In the genomic region with DNA sequence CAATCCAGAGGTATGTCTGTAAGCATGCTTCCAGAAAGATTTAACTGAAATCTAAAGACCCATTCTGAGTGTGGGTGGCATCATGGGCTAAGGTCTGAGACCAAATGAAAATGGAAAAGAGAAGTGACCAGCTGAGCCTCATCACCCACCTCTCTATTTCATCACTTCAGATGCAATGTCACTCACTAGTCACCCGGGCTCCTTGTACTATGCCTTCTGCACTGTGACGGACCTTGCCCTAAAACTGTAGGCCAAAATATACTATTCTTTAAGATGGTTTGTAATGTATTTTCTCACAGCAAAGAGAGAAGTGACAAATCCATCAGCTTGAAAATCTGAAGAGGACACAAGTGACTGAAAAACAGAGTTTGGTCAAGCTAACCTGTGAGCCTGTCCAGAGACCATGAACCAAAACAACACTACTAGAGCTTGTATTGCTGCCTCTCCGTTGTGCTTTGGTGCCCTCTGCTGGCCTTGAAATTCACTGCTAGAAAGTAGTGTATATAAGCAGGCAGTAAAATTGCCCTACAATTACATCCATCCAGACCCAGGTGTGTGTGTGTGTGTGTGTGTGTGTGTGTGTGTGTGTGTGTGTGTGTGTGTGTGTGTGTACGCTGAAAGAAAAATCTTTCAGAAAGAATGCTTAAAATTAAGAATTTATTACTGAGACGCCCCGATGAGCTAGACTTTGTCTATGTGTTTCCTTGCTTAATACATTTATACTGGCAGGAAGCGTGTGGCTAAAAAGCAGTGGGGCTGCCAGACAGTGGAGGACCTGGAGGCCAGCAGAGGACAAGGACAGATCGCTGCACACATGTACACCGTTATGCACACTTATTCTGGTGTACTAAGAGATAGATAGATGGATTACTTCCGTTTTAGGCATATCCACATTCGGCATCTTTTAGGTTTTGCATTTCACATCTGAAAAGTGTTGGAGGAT, we compare ENCODE assay signal across 8 mouse cellular contexts. TPM values are rescaled to one million over a fixed set of nuclear protein-coding genes. Genes with fewer than 3 reads are reported as not detected.
A peak's percentile ranks its signal among the peaks of the same experiment; 100 is the strongest.
DNase-seq lines count a peak whose midpoint lies in the region; ATAC-seq and TF ChIP-seq lines count a peak whose summit lies in the region.

No protein-coding gene starts in this region.

- H3K4me1 ChIP-seq in CH12.LX (ENCODE audit: control insufficient read depth in 1 of 2, insufficient read depth in 2 of 2) = 0 out of 4 replicates have a peak, but pooled peaks cover 0 to 6% of the 10 kb centered on the region in 2 experiments
- peaks cover 25% of the 10 kb centered on the region for H3K4me1 ChIP-seq in embryonic facial prominence, embryonic 13.5 days
- H3K4me1 ChIP-seq in heart, embryonic 11.5 days (ENCODE audit: control insufficient read depth, insufficient read depth, low read length) = no peaks in the 10 kb centered on the region
- no peaks in the 10 kb centered on the region for H3K4me1 ChIP-seq in liver, embryonic 11.5 days (replicated peaks; ENCODE audit: control insufficient read depth, insufficient read depth, low read length)
- no peaks in the 10 kb centered on the region for H3K4me1 ChIP-seq in neural tube, embryonic 12.5 days

- in situ Hi-C loops in CH12.LX (cut with MboI; ENCODE audit: low pct_ligation_motif_present, low pct_unique_long_range_greater_than_20kb, low sequenced_read_pairs) = loop anchor here (25.0 kb wide), 2 partner anchors 796 to 1446 kb away; no protein-coding TSS in a partner anchor

- no peak for TF ChIP-seq POLR2A in CH12.LX (IDR thresholded peaks at IDR 0.05; ENCODE audit: low read depth, low read length)

- WGBS in embryonic facial prominence, embryonic 13.5 days = 44% methylated on average over 11 of the region's 11 CpGs
- 59% methylated on average over 11 of the region's 11 CpGs for WGBS in heart, embryonic 11.5 days (ENCODE audit: insufficient replicate concordance)
- 61% methylated on average over 11 of the region's 11 CpGs for WGBS in liver, embryonic 11.5 days
- 64% methylated on average over 11 of the region's 11 CpGs for WGBS in neural tube, embryonic 12.5 days

- H3K36me3 ChIP-seq in CH12.LX (replicated peaks in 1 of 2; ENCODE audit: control insufficient read depth in 1 of 2, insufficient read depth in 1 of 2, low read length in 1 of 2) = no peaks in the 10 kb centered on the region
- H3K36me3 ChIP-seq in embryonic facial prominence, embryonic 13.5 days = no peaks in the 10 kb centered on the region
- H3K36me3 ChIP-seq in heart, embryonic 11.5 days (ENCODE audit: control insufficient read depth, insufficient read depth, low read length) = no peaks in the 10 kb centered on the region
- no peaks in the 10 kb centered on the region for H3K36me3 ChIP-seq in liver, embryonic 11.5 days (ENCODE audit: control insufficient read depth, insufficient read depth, low read length)
- H3K36me3 ChIP-seq in neural tube, embryonic 12.5 days = no peaks in the 10 kb centered on the region

- no peak overlapping the region for H3K9ac ChIP-seq in CH12.LX (ENCODE audit: insufficient read depth, low read depth)
- no peak overlapping the region for H3K9ac ChIP-seq in embryonic facial prominence, embryonic 13.5 days
- no peak overlapping the region for H3K9ac ChIP-seq in heart, embryonic 11.5 days (ENCODE audit: low read depth, low read length)
- no peak overlapping the region for H3K9ac ChIP-seq in liver, embryonic 11.5 days (ENCODE audit: low read depth, low read length)
- no peak overlapping the region for H3K9ac ChIP-seq in neural tube, embryonic 12.5 days

- TF ChIP-seq CTCF in CH12.LX (conservative IDR thresholded peaks at IDR 0.05 in 1 of 2, IDR thresholded peaks at IDR 0.05 in 1 of 2; ENCODE audit: low read depth in 2 of 2, low read length in 2 of 2) = peak; percentile 82 to 88

- no peak overlapping the region for H3K4me3 ChIP-seq in CH12.LX (replicated peaks in 1 of 3; ENCODE audit: low read depth in 2 of 3, low read length in 2 of 3, poor library complexity in 1 of 3)
- H3K4me3 ChIP-seq in embryonic facial prominence, embryonic 13.5 days = no peak overlapping the region
- no peak overlapping the region for H3K4me3 ChIP-seq in heart, embryonic 11.5 days (ENCODE audit: low read depth, low read length)
- no peak overlapping the region for H3K4me3 ChIP-seq in liver, embryonic 11.5 days (ENCODE audit: low read depth, low read length)
- H3K4me3 ChIP-seq in neural tube, embryonic 12.5 days = no peak overlapping the region

- dilution Hi-C loops in CH12.LX (cut with MboI; ENCODE audit: extremely low pct_ligation_motif_present, extremely low pct_unique_long_range_greater_than_20kb, low sequenced_read_pairs) = no loop called here

- no peak for ATAC-seq in embryonic facial prominence, embryonic 13.5 days (ENCODE audit: insufficient number of reproducible peaks, insufficient read depth, low FRiP score, low TSS enrichment, low read depth)
- peak; percentile 63; the same call in 1 of the 2 replicates for ATAC-seq in heart, embryonic 11.5 days (replicated peaks; ENCODE audit: insufficient number of reproducible peaks, low FRiP score, low TSS enrichment)
- ATAC-seq in liver, embryonic 11.5 days (replicated peaks; ENCODE audit: low FRiP score) = no peak
- ATAC-seq in neural tube, embryonic 12.5 days (ENCODE audit: low FRiP score, low read depth) = peak; percentile 86

- peak; percentile 92 for TF ChIP-seq RAD21 in CH12.LX (IDR thresholded peaks at IDR 0.05; ENCODE audit: low read depth, low read length)

- TF ChIP-seq EP300 in CH12.LX (IDR thresholded peaks at IDR 0.05; ENCODE audit: low read length) = no peak

- no peaks in the 10 kb centered on the region for H3K79me2 ChIP-seq in CH12.LX (replicated peaks; ENCODE audit: control insufficient read depth, extremely low read depth, insufficient read depth, poor library complexity, severe bottlenecking)

- no peak overlapping the region for H3K27ac ChIP-seq in CH12.LX (ENCODE audit: insufficient read depth, low read depth)
- H3K27ac ChIP-seq in embryonic facial prominence, embryonic 13.5 days = no peak overlapping the region
- H3K27ac ChIP-seq in heart, embryonic 11.5 days (ENCODE audit: low read depth, low read length) = no peak overlapping the region
- no peak overlapping the region for H3K27ac ChIP-seq in liver, embryonic 11.5 days (ENCODE audit: low read depth, low read length)
- no peak overlapping the region for H3K27ac ChIP-seq in neural tube, embryonic 12.5 days

- peak; percentile 88 for DNase-seq in CH12.LX (ENCODE audit: extremely low read depth)
- DNase-seq in adrenal gland, postnatal 4 days (ENCODE audit: low spot score in 2 of 2) = peak; percentile 48 to 63
- peak; percentile 93 for DNase-seq in kidney, postnatal 10 days
- DNase-seq in liver, embryonic 11.5 days (ENCODE audit: low spot score) = peak; percentile 44
- peak; percentile 5 to 6 for DNase-seq in thymus, adult 18-20 months

- no peaks in the 10 kb centered on the region for H3K9me3 ChIP-seq in CH12.LX (replicated peaks; ENCODE audit: low read length)
- peaks cover 1% of the 10 kb centered on the region; the same call in 1 of the 2 replicates for H3K9me3 ChIP-seq in embryonic facial prominence, embryonic 13.5 days
- H3K9me3 ChIP-seq in heart, embryonic 11.5 days (replicated peaks; ENCODE audit: control insufficient read depth, low read length) = peaks cover 1% of the 10 kb centered on the region; the same call in 1 of the 2 replicates
- H3K9me3 ChIP-seq in liver, embryonic 11.5 days (ENCODE audit: control insufficient read depth, low read length) = no peaks in the 10 kb centered on the region
- H3K9me3 ChIP-seq in neural tube, embryonic 12.5 days = no peaks in the 10 kb centered on the region

- no peak overlapping the region for H3K4me2 ChIP-seq in CH12.LX (ENCODE audit: insufficient read depth, low read depth, poor library complexity, severe bottlenecking)
- H3K4me2 ChIP-seq in embryonic facial prominence, embryonic 13.5 days = peak overlapping the region; percentile 24
- no peak overlapping the region for H3K4me2 ChIP-seq in heart, embryonic 11.5 days
- no peak overlapping the region for H3K4me2 ChIP-seq in liver, embryonic 11.5 days
- H3K4me2 ChIP-seq in neural tube, embryonic 12.5 days (replicated peaks) = no peak overlapping the region

- no peaks in the 10 kb centered on the region for H3K27me3 ChIP-seq in CH12.LX (replicated peaks)
- peaks cover 3% of the 10 kb centered on the region; the same call in 1 of the 2 replicates for H3K27me3 ChIP-seq in embryonic facial prominence, embryonic 13.5 days
- H3K27me3 ChIP-seq in heart, embryonic 11.5 days (ENCODE audit: control insufficient read depth, insufficient read depth, low read length) = no peaks in the 10 kb centered on the region
- H3K27me3 ChIP-seq in liver, embryonic 11.5 days (replicated peaks; ENCODE audit: control insufficient read depth, insufficient read depth, low read length) = no peaks in the 10 kb centered on the region
- no peaks in the 10 kb centered on the region for H3K27me3 ChIP-seq in neural tube, embryonic 12.5 days (replicated peaks)

TF ChIP-seq in CH12.LX, 34 proteins besides CTCF, POLR2A, EP300 and RAD21 (continues in another document):
- TF ChIP-seq JUND (conservative IDR thresholded peaks at IDR 0.05; ENCODE audit: low read depth, low read length) = no peak; the same call in 1 of the 2 replicates
- peak; percentile 82 for TF ChIP-seq SMC3 (IDR thresholded peaks at IDR 0.05; ENCODE audit: low read depth, low read length)
- 0 out of 2 replicates have a peak, but pooled peaks have one; percentile 38 for TF ChIP-seq NELFE (IDR thresholded peaks at IDR 0.05; ENCODE audit: low read depth, low read length)
- no peak for TF ChIP-seq ELF1 (IDR thresholded peaks at IDR 0.05; ENCODE audit: low read depth, low read length)
- no peak for TF ChIP-seq IRF4 (IDR thresholded peaks at IDR 0.05; ENCODE audit: low read depth, low read length)
- TF ChIP-seq MXI1 (IDR thresholded peaks at IDR 0.05; ENCODE audit: low read depth, low read length) = no peak
- no peak for TF ChIP-seq JUN (IDR thresholded peaks at IDR 0.05; ENCODE audit: insufficient read depth, low read depth, low read length)
- no peak for TF ChIP-seq ZKSCAN1 (IDR thresholded peaks at IDR 0.05; ENCODE audit: borderline replicate concordance, low read depth, low read length)
- TF ChIP-seq ETS1 (conservative IDR thresholded peaks at IDR 0.05; ENCODE audit: low read depth, low read length) = no peak
- TF ChIP-seq ZC3H11A (IDR thresholded peaks at IDR 0.05; ENCODE audit: low read depth, low read length) = peak; percentile 13; the same call in 1 of the 2 replicates
- 0 out of 2 replicates have a peak, but pooled peaks have one; percentile 14 for TF ChIP-seq MEF2A (IDR thresholded peaks at IDR 0.05; ENCODE audit: borderline replicate concordance, low read depth, low read length)

RNA-seq across cellular contexts. Expression of a gene that starts 31.1 kb away (rescaled TPM):
- total RNA-seq in CH12.LX (2012; rRNA removed) (not detected in 2 replicates), CH12.LX (2014; rRNA removed) (not detected in 2 replicates)
- polyA plus RNA-seq in CH12.LX (2012; ENCODE audit: insufficient read length, low read depth) = not detected in 2 replicates
- not detected for total RNA-seq in adrenal gland, postnatal 4 days (2021)
- polyA plus RNA-seq in embryonic facial prominence, embryonic 13.5 days (2015; fragmentation: Nextera tagmentation; extraction: Ambion mirVana) = not detected in 2 replicates
- not detected in 2 replicates for polyA plus RNA-seq in heart, embryonic 11.5 days (2014; fragmentation: Nextera tagmentation; extraction: Ambion mirVana)
- not detected in 2 replicates for polyA plus RNA-seq in liver, embryonic 11.5 days (2014; fragmentation: Nextera tagmentation; extraction: Ambion mirVana)
- not detected in 2 replicates for polyA plus RNA-seq in neural tube, embryonic 12.5 days (2016; fragmentation: Nextera tagmentation; extraction: Ambion mirVana)

Comparison
In these comparisons a context has a peak if more than half of its experiments do, and no peak if none do; other contexts are left out.
1. DNase-seq: peak in every context shown above with its lines; median percentile 93 in kidney, postnatal 10 days; 88 in CH12.LX; 56 in adrenal gland, postnatal 4 days; 44 in liver, embryonic 11.5 days; 6 in thymus, adult 18-20 months.
2. ATAC-seq: peak in heart, embryonic 11.5 days (single experiment) and neural tube, embryonic 12.5 days (single experiment); none in embryonic facial prominence, embryonic 13.5 days (single experiment) and liver, embryonic 11.5 days (single experiment).